Mouse (Mus musculus) common myeloid progenitor, adult 5-6 weeks (primary cell): ENCODE measurements at regions not wholly inside any gene's neighbourhood (a gene's known extent, or its start where the extent isn't known, plus 50 kb on each side); places are given as distances from the start of the nearest gene placed in this dataset.
A peak's percentile ranks its signal among the peaks of the same experiment; 100 is the strongest.
"Not testable (repeated sequence)": the region's sequence is repeated elsewhere in the genome, so short reads cannot be mapped to it uniquely, and the experiment has no call there.

Source experiments
- ATAC-seq: replicated peaks from 2 replicates; pipeline ENCODE4 v1.8.0; 2016; ENCODE audit warnings: low read depth, mild to moderate bottlenecking, moderate TSS enrichment, inconsistent platforms; ENCODE audit not compliant: poor library complexity, severe bottlenecking

DNA sequence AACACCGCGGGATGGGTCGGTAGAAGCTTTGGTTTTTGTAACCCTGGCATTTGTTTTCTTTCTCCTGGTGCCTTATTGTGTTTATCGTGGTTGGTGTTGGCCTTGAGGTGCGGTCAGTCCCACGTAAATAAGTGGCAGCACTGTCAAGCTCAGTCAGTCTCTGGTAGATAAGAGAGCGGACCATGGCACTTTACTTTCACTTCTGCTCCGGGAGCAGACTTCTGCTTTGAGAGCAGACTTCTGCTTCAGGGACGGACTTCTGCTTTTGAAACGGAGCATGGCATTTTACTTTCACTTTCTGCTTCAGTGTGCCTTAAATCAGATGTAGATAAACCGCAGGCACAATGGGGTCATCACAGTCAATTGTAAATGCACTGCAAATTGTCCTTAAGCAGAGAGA, 54.3 kb upstream of the Ccdc66 start:
- peak; percentile 82 for ATAC-seq

DNA sequence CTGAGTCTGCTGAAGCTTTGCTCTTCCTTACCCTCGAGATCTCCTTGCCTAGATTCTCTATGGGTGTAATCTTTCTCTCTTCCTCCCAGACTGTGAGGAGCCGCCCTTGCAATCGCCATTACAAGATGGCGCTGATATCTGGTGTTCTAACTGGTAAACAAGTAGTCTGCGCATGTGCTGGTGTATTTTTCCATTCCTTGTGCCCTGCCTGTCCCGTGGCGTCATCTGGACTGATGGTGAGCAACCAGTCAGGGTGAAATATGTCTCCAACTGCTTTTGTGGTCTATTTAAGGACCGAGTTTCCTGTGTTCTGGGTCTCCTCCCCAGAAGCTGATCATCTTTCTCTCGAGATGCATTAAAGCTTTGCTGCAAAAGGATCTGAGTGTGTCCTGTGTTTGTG, 53.7 kb upstream of the Ccdc66 start:
- ATAC-seq, result not testable (repeated sequence)

- ATAC-seq, result 0 out of 2 replicates have a peak, but pooled peaks have one; percentile 36
These were observed 52.2 kb upstream of the Ccdc66 start for GRCm38 (mm10) chr14:27560434-27560833.

GRCm38 (mm10) chr14:27558794-27559491, 50.7 kb upstream of the Ccdc66 start:
- no peak for ATAC-seq
